Comparison of ENCODE assay signal across 27 mouse cellular contexts in genomic region chr13:112118564-112118963, GRCm38 (mm10).
DNase-seq lines count a peak whose midpoint lies in the region; ATAC-seq and TF ChIP-seq lines count a peak whose summit lies in the region.
"Had no signal": no experiment of that assay in that cellular context is flagged by ENCODE, and none has a peak within 500 bp of the region (broad histone marks: within the 10 kb centered on the region; RNA-seq: fewer than 3 reads in every experiment).

No protein-coding gene starts in this region.

- H3K36me3 ChIP-seq in heart, embryonic 15.5 days, result no peaks in the 10 kb centered on the region
- H3K36me3 ChIP-seq in kidney, adult 2 months (ENCODE audit: control insufficient read depth, insufficient read depth, low read length), result no peaks in the 10 kb centered on the region
- no peaks in the 10 kb centered on the region for H3K36me3 ChIP-seq in lung, postnatal 0 days (ENCODE audit: insufficient read depth, low read length)
- H3K36me3 ChIP-seq: forebrain, embryonic 12.5 days; G1E; hindbrain, embryonic 13.5 days; limb, embryonic 13.5 days; liver, embryonic 13.5 days had no signal

- H3K27ac ChIP-seq in heart, embryonic 15.5 days, result peak overlapping the region; percentile 36
- peak overlapping the region; percentile 53 for H3K27ac ChIP-seq in kidney, adult 2 months (ENCODE audit: insufficient read depth, low read depth, low read length)
- H3K27ac ChIP-seq in lung, postnatal 0 days (ENCODE audit: low read length), result no peak overlapping the region
- H3K27ac ChIP-seq: forebrain, embryonic 12.5 days; hindbrain, embryonic 13.5 days; kidney, postnatal 0 days; limb, embryonic 13.5 days; liver, embryonic 13.5 days had no signal

- H3K27me3 ChIP-seq in heart, embryonic 15.5 days, result no peaks in the 10 kb centered on the region
- H3K27me3 ChIP-seq in kidney, adult 2 months (replicated peaks; ENCODE audit: control insufficient read depth, insufficient read depth, low read length), result no peaks in the 10 kb centered on the region
- no peaks in the 10 kb centered on the region for H3K27me3 ChIP-seq in lung, postnatal 0 days (replicated peaks; ENCODE audit: insufficient read depth, low read length)
- H3K27me3 ChIP-seq: forebrain, embryonic 12.5 days; hindbrain, embryonic 13.5 days had no signal

- no peak overlapping the region for H3K4me2 ChIP-seq in heart, embryonic 15.5 days
- no peak overlapping the region for H3K4me2 ChIP-seq in lung, postnatal 0 days (replicated peaks; ENCODE audit: low read depth, low read length)
- H3K4me2 ChIP-seq: forebrain, embryonic 12.5 days; hindbrain, embryonic 13.5 days; limb, embryonic 13.5 days; liver, embryonic 13.5 days; midbrain, embryonic 11.5 days had no signal

- no peak for TF ChIP-seq EP300 in lung, postnatal 0 days (IDR thresholded peaks at IDR 0.05)

- no peak for ATAC-seq in heart, embryonic 15.5 days (replicated peaks; ENCODE audit: insufficient number of reproducible peaks, insufficient read depth, low FRiP score, low read depth)
- ATAC-seq in lung, postnatal 0 days, result no peak
- ATAC-seq: forebrain, postnatal 0 days; intestine, embryonic 16.5 days; midbrain, embryonic 16.5 days had no signal

- no peak overlapping the region for H3K4me3 ChIP-seq in heart, embryonic 15.5 days
- H3K4me3 ChIP-seq in kidney, adult 2 months (ENCODE audit: insufficient read depth, low read depth, low read length), result no peak overlapping the region
- no peak overlapping the region for H3K4me3 ChIP-seq in lung, postnatal 0 days (ENCODE audit: low read depth, low read length)
- H3K4me3 ChIP-seq: erythroblast, embryonic 14.5 days; forebrain, embryonic 12.5 days; hindbrain, embryonic 13.5 days; limb, embryonic 13.5 days; liver, embryonic 13.5 days had no signal

- peaks cover 52% of the 10 kb centered on the region for H3K4me1 ChIP-seq in heart, embryonic 15.5 days (replicated peaks)
- H3K4me1 ChIP-seq in kidney, adult 2 months (ENCODE audit: control insufficient read depth, insufficient read depth, low read length), result peaks cover 11% of the 10 kb centered on the region; the same call in 1 of the 2 replicates
- H3K4me1 ChIP-seq in lung, postnatal 0 days (ENCODE audit: insufficient read depth, low read depth, low read length), result no peaks in the 10 kb centered on the region; the same call in 1 of the 2 replicates
- H3K4me1 ChIP-seq: liver, embryonic 13.5 days had no signal

- no peaks in the 10 kb centered on the region for H3K9me3 ChIP-seq in heart, embryonic 15.5 days (replicated peaks)
- no peaks in the 10 kb centered on the region for H3K9me3 ChIP-seq in lung, postnatal 0 days (ENCODE audit: low read length)
- H3K9me3 ChIP-seq: forebrain, embryonic 12.5 days; G1E; hindbrain, embryonic 13.5 days; limb, embryonic 13.5 days; liver, embryonic 13.5 days had no signal

- no peak for TF ChIP-seq POLR2A in kidney, adult 2 months (IDR thresholded peaks at IDR 0.05; ENCODE audit: low read depth, low read length)

- peak; percentile 18 for DNase-seq in cerebellum, adult 9-11 months
- no peak for DNase-seq in cerebellum, postnatal 36 days
- DNase-seq in heart, adult 11 months, result no peak
- peak; percentile 40 for DNase-seq in kidney, adult 2 months
- DNase-seq in kidney, postnatal 4 days, result no peak
- DNase-seq in lung, postnatal 36 days, result peak; percentile 17
- no peak for DNase-seq in lung, postnatal 0 days (ENCODE audit: low spot score)
- DNase-seq: adrenal gland, adult 8-10 months; cerebellum, postnatal 10 days; forebrain, postnatal 0 days; gastrocnemius, postnatal 25 days; heart, postnatal 36 days; liver, embryonic 13.5 days; lung, adult 2 months; right cerebral cortex, postnatal 25 days; spleen, adult 18-20 months; thymus, postnatal 14 days had no signal

- no peak overlapping the region for H3K9ac ChIP-seq in heart, embryonic 15.5 days
- no peak overlapping the region for H3K9ac ChIP-seq in lung, postnatal 0 days (replicated peaks; ENCODE audit: low read depth)
- H3K9ac ChIP-seq: forebrain, embryonic 12.5 days; forebrain, postnatal 0 days; hindbrain, embryonic 13.5 days; limb, embryonic 13.5 days; liver, embryonic 13.5 days had no signal

- WGBS in heart, embryonic 15.5 days, result 93% methylated on average over 3 of the region's 3 CpGs
- 90% methylated on average over 3 of the region's 3 CpGs for WGBS in kidney, adult 2 months
- WGBS in lung, postnatal 0 days, result 96% methylated on average over 3 of the region's 3 CpGs

- TF ChIP-seq CTCF in kidney, adult 2 months (conservative IDR thresholded peaks at IDR 0.05; ENCODE audit: insufficient read depth, insufficient read length, low read depth, low read length), result no peak
- TF ChIP-seq CTCF in lung, postnatal 0 days (IDR thresholded peaks at IDR 0.05), result no peak

Comparison
In these comparisons a context has a peak if more than half of its experiments do, and no peak if none do; other contexts are left out.
1. DNase-seq: peak in cerebellum, adult 9-11 months (single experiment), kidney, adult 2 months (single experiment) and lung, postnatal 36 days (single experiment); none in cerebellum, postnatal 36 days (0 of 2), heart, adult 11 months (single experiment), kidney, postnatal 4 days (0 of 2) and lung, postnatal 0 days (single experiment).